In the genomic region with DNA sequence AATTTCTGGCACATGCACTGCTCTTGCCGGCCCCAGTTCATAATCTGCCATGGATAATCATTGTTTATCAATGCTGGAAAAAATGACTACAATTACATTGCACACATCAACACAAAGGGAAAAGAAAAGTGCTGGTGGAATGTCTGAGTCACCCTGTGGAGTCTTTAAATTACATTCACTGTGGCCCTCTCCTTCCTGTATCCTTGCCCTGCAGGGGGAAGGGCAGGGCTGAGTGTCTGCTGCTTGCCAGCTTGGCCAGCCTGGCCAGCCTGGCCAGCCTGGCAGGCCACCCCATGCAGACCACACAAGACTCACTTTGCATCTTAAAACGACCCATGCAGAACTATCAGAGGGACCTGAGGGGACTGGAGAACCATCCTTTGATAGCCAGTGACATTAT, we compare ENCODE assay signal across 15 mouse cellular contexts. TPM values are rescaled to one million over a fixed set of nuclear protein-coding genes. Genes with fewer than 3 reads are reported as not detected.
DNase-seq lines count a peak whose midpoint lies in the region; ATAC-seq and TF ChIP-seq lines count a peak whose summit lies in the region.
"Had no signal": no experiment of that assay in that cellular context is flagged by ENCODE, and none has a peak within 500 bp of the region (broad histone marks: within the 10 kb centered on the region; RNA-seq: fewer than 3 reads in every experiment).

No protein-coding gene starts in this region.

- intact Hi-C loops in heart, postnatal 10 days (cut with DNase I): no loop called here

- no peak for ATAC-seq in heart, embryonic 11.5 days (replicated peaks; ENCODE audit: insufficient number of reproducible peaks, low FRiP score, low TSS enrichment)
- no peak for ATAC-seq in midbrain, embryonic 11.5 days (ENCODE audit: low FRiP score)
- no peak for ATAC-seq in midbrain, embryonic 13.5 days

- H3K27ac ChIP-seq in heart, embryonic 11.5 days (ENCODE audit: low read depth, low read length): 0 out of 2 replicates have a peak overlapping the region, but pooled peaks have one; percentile 29
- H3K27ac ChIP-seq in midbrain, embryonic 11.5 days (ENCODE audit: low read depth, low read length): no peak overlapping the region
- no peak overlapping the region for H3K27ac ChIP-seq in midbrain, embryonic 13.5 days
- peak overlapping the region; percentile 87 for H3K27ac ChIP-seq in embryonic fibroblast, embryonic 13.5 days (ENCODE audit: insufficient read depth, low read length)
- H3K27ac ChIP-seq: embryonic facial prominence, embryonic 12.5 days; limb, embryonic 12.5 days; neural tube, embryonic 12.5 days had no signal

- no peak overlapping the region for H3K9ac ChIP-seq in heart, embryonic 11.5 days (ENCODE audit: low read depth, low read length)
- H3K9ac ChIP-seq in midbrain, embryonic 11.5 days (ENCODE audit: low read length): no peak overlapping the region
- H3K9ac ChIP-seq in midbrain, embryonic 13.5 days (replicated peaks): no peak overlapping the region
- H3K9ac ChIP-seq: embryonic facial prominence, embryonic 12.5 days; limb, embryonic 12.5 days; neural tube, embryonic 12.5 days had no signal

- no peak for TF ChIP-seq CTCF in embryonic fibroblast, embryonic 13.5 days (IDR thresholded peaks at IDR 0.05; ENCODE audit: borderline replicate concordance, insufficient read depth, low read length)

- no peak overlapping the region for H3K4me3 ChIP-seq in heart, embryonic 11.5 days (ENCODE audit: low read depth, low read length)
- H3K4me3 ChIP-seq in midbrain, embryonic 11.5 days (ENCODE audit: low read depth, low read length): no peak overlapping the region
- no peak overlapping the region for H3K4me3 ChIP-seq in midbrain, embryonic 13.5 days (replicated peaks)
- no peak overlapping the region for H3K4me3 ChIP-seq in embryonic fibroblast, embryonic 13.5 days (ENCODE audit: insufficient read depth, low read length)
- H3K4me3 ChIP-seq: embryonic facial prominence, embryonic 12.5 days; limb, embryonic 12.5 days; neural tube, embryonic 12.5 days had no signal

- H3K9me3 ChIP-seq in heart, embryonic 11.5 days (replicated peaks; ENCODE audit: control insufficient read depth, low read length): no peaks in the 10 kb centered on the region
- no peaks in the 10 kb centered on the region for H3K9me3 ChIP-seq in midbrain, embryonic 11.5 days (ENCODE audit: control insufficient read depth, low read length)
- no peaks in the 10 kb centered on the region for H3K9me3 ChIP-seq in midbrain, embryonic 13.5 days
- H3K9me3 ChIP-seq: embryonic facial prominence, embryonic 12.5 days; limb, embryonic 12.5 days; neural tube, embryonic 12.5 days had no signal

- H3K36me3 ChIP-seq in heart, embryonic 11.5 days (ENCODE audit: control insufficient read depth, insufficient read depth, low read length): no peaks in the 10 kb centered on the region
- no peaks in the 10 kb centered on the region for H3K36me3 ChIP-seq in midbrain, embryonic 11.5 days (ENCODE audit: control insufficient read depth, insufficient read depth, low read length)
- no peaks in the 10 kb centered on the region for H3K36me3 ChIP-seq in midbrain, embryonic 13.5 days
- H3K36me3 ChIP-seq: embryonic facial prominence, embryonic 12.5 days; limb, embryonic 12.5 days; neural tube, embryonic 12.5 days had no signal

- H3K4me1 ChIP-seq in heart, embryonic 11.5 days (ENCODE audit: control insufficient read depth, insufficient read depth, low read length): peaks cover 11% of the 10 kb centered on the region
- no peaks in the 10 kb centered on the region for H3K4me1 ChIP-seq in midbrain, embryonic 11.5 days (ENCODE audit: control insufficient read depth, insufficient read depth, low read length)
- no peaks in the 10 kb centered on the region for H3K4me1 ChIP-seq in midbrain, embryonic 13.5 days (replicated peaks)
- peaks cover 17% of the 10 kb centered on the region for H3K4me1 ChIP-seq in embryonic fibroblast, embryonic 13.5 days (ENCODE audit: control insufficient read depth, insufficient read depth, low read length)
- H3K4me1 ChIP-seq: neural tube, embryonic 12.5 days had no signal

- DNase-seq in heart, postnatal 10 days: no peak
- DNase-seq in midbrain, embryonic 11.5 days (ENCODE audit: low spot score, missing footprints): peak; percentile 35
- DNase-seq in cerebellum, adult 11 months: no peak
- DNase-seq in kidney, adult 8-10 months: no peak
- DNase-seq in adrenal gland, postnatal 36 days: no peak
- DNase-seq: cerebellum, adult 8-10 months; lung, adult 2 months; midbrain, embryonic 14.5 days; thymus, adult 18-20 months had no signal

- 46% methylated on average over 2 of the region's 2 CpGs for WGBS in heart, embryonic 11.5 days (ENCODE audit: insufficient replicate concordance)
- 56% methylated on average over 2 of the region's 2 CpGs for WGBS in midbrain, embryonic 11.5 days
- 44% methylated on average over 2 of the region's 2 CpGs for WGBS in midbrain, embryonic 13.5 days

- H3K4me2 ChIP-seq in heart, embryonic 11.5 days: no peak overlapping the region
- H3K4me2 ChIP-seq in midbrain, embryonic 11.5 days: no peak overlapping the region
- no peak overlapping the region for H3K4me2 ChIP-seq in midbrain, embryonic 13.5 days (replicated peaks)
- H3K4me2 ChIP-seq: embryonic facial prominence, embryonic 12.5 days; limb, embryonic 12.5 days; neural tube, embryonic 12.5 days had no signal

- no peaks in the 10 kb centered on the region for H3K27me3 ChIP-seq in heart, embryonic 11.5 days (ENCODE audit: control insufficient read depth, insufficient read depth, low read length)
- no peaks in the 10 kb centered on the region for H3K27me3 ChIP-seq in midbrain, embryonic 11.5 days (ENCODE audit: control insufficient read depth, insufficient read depth, low read length)
- no peaks in the 10 kb centered on the region for H3K27me3 ChIP-seq in midbrain, embryonic 13.5 days
- H3K27me3 ChIP-seq: embryonic facial prominence, embryonic 12.5 days; limb, embryonic 12.5 days; neural tube, embryonic 12.5 days had no signal

- TF ChIP-seq POLR2A in embryonic fibroblast, embryonic 13.5 days (IDR thresholded peaks at IDR 0.05; ENCODE audit: low read depth, low read length): no peak

RNA-seq across cellular contexts. Expression of gene Lbh, which starts 37.4 kb away (rescaled TPM):
- 19.1 and 22.8 TPM in 2 replicates for polyA plus RNA-seq in heart, embryonic 11.5 days (2014; fragmentation: Nextera tagmentation; extraction: Ambion mirVana)
- 100 to 1,000 TPM; 456 to 731 TPM for total RNA-seq in heart, postnatal 10 days (2021)
- 5.1 and 5.3 TPM in 2 replicates for polyA plus RNA-seq in midbrain, embryonic 11.5 days (2014; fragmentation: Nextera tagmentation; extraction: Ambion mirVana)
- polyA plus RNA-seq in midbrain, embryonic 13.5 days (2015; fragmentation: Nextera tagmentation; extraction: Ambion mirVana): 6.3 and 7.0 TPM in 2 replicates
- 241 and 297 TPM in 2 replicates for polyA plus RNA-seq in embryonic fibroblast, embryonic 13.5 days (2011; ENCODE audit: insufficient read length, low read depth, missing spikeins)
- 10 to 100 TPM; 24.2 to 29.8 TPM for total RNA-seq in adrenal gland, postnatal 36 days (2021)

Comparison
In these comparisons a context has a peak if more than half of its experiments do, and no peak if none do; other contexts are left out.
1. H3K27ac ChIP-seq: peak in heart, embryonic 11.5 days (single experiment) and embryonic fibroblast, embryonic 13.5 days (single experiment); none in midbrain, embryonic 11.5 days (single experiment) and midbrain, embryonic 13.5 days (single experiment).
2. RNA of gene Lbh, which starts 37.4 kb away (polyA plus RNA-seq): 241 to 297 TPM in embryonic fibroblast, embryonic 13.5 days; 19.1 to 22.8 TPM in heart, embryonic 11.5 days, 6.3 to 7.0 TPM in midbrain, embryonic 13.5 days and 5.1 to 5.3 TPM in midbrain, embryonic 11.5 days; every median in the first group is over 10 times any median in the second.